Mouse (Mus musculus): Measurements from ENCODE around the gene Pygo2. TPM values are rescaled to one million over a fixed set of nuclear protein-coding genes. Genes with fewer than 3 reads are reported as not detected.

Pygo2 gene
- polyA plus RNA-seq, 1 experiment from 2014 or later, result 19.4 TPM

- peaks cover 2% of the 10 kb centered on the region; the same call in 1 of the 2 replicates for H3K4me1 ChIP-seq (ENCODE audit: insufficient read depth, low read depth, low read length)
- H3K4me3 ChIP-seq (ENCODE audit: low read depth, low read length), result no peak overlapping the region
- no peaks in the 10 kb centered on the region for H3K27me3 ChIP-seq (replicated peaks; ENCODE audit: insufficient read depth, low read length)
- no peak overlapping the region for H3K9ac ChIP-seq (replicated peaks; ENCODE audit: low read depth)
- H3K36me3 ChIP-seq (ENCODE audit: insufficient read depth, low read length), result no peaks in the 10 kb centered on the region
- DNase-seq (ENCODE audit: low spot score), result no peak
- no peaks in the 10 kb centered on the region for H3K9me3 ChIP-seq (ENCODE audit: low read length)
- TF ChIP-seq CTCF (IDR thresholded peaks at IDR 0.05) (no peak), EP300 (IDR thresholded peaks at IDR 0.05) (no peak)
- 60% methylated on average over 1 of the region's 1 CpGs for WGBS
- no peak overlapping the region for H3K27ac ChIP-seq (ENCODE audit: low read length)
- ATAC-seq, result no peak
- no peak overlapping the region for H3K4me2 ChIP-seq (replicated peaks; ENCODE audit: low read depth, low read length)
Measured at GRCm38 (mm10) chr3:89455786-89456285, 25.8 kb downstream of the Pygo2 start.

DNA sequence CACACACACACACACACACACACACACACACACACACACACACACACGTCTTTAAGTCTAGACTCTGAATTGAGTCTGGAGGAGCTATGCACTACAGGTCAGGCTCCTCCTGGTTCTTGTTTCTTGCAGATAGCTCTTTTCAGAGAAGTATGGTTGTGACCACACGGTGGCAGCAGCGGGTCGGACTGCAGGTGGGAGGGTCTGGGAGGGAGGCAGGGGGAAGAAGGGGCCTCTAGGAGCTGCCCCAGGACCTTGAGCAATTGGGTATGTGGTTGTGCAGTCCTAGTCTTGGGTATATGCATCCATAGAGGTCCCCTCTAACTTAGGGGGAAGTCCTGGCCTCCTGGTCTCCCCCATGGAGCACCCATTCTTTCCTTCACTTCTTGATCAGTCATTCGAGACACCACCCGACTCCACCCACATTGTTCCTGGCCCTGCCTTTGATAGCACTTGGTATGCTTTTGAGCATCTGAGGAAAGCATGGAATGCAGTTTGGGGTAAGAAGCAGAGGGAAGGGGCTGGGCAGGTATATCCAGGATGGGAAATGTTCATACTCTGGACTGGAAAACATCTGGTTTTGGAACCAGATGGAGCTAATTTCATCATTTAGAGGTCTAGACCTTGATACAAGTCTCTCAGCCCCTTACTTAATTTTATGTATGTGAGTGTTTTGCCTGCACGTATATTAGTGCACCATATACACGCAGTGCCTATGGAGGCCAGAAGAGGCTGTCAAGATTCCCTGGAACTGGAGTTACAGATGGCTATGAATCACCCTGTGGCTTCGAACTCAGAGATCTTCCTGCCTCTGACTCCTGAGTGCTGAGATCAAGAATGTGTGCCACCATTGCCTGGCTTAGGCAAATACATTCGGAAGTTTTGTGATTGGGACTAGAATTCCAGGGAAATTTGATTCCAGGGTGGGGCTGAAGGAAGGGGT lies 27.0 kb downstream of the Pygo2 start:
- H3K4me2 ChIP-seq (replicated peaks; ENCODE audit: low read depth, low read length), result no peak overlapping the region
- peaks cover 2% of the 10 kb centered on the region; the same call in 1 of the 2 replicates for H3K4me1 ChIP-seq (ENCODE audit: insufficient read depth, low read depth, low read length)
- peak; percentile 15 for ATAC-seq
- peak overlapping the region; percentile 90; the same call in 1 of the 2 replicates for H3K27ac ChIP-seq (ENCODE audit: low read length)
- no peaks in the 10 kb centered on the region for H3K36me3 ChIP-seq (ENCODE audit: insufficient read depth, low read length)
- H3K9me3 ChIP-seq (ENCODE audit: low read length), result no peaks in the 10 kb centered on the region
- no peaks in the 10 kb centered on the region for H3K27me3 ChIP-seq (replicated peaks; ENCODE audit: insufficient read depth, low read length)
- WGBS, result 32% methylated on average over 10 of the region's 10 CpGs
- H3K4me3 ChIP-seq (ENCODE audit: low read depth, low read length), result no peak overlapping the region
- TF ChIP-seq EP300 (IDR thresholded peaks at IDR 0.05) (no peak), CTCF (IDR thresholded peaks at IDR 0.05) (peak; percentile 84)
- no peak overlapping the region for H3K9ac ChIP-seq (replicated peaks; ENCODE audit: low read depth)
- DNase-seq (ENCODE audit: low spot score), result peak; percentile 86

DNA sequence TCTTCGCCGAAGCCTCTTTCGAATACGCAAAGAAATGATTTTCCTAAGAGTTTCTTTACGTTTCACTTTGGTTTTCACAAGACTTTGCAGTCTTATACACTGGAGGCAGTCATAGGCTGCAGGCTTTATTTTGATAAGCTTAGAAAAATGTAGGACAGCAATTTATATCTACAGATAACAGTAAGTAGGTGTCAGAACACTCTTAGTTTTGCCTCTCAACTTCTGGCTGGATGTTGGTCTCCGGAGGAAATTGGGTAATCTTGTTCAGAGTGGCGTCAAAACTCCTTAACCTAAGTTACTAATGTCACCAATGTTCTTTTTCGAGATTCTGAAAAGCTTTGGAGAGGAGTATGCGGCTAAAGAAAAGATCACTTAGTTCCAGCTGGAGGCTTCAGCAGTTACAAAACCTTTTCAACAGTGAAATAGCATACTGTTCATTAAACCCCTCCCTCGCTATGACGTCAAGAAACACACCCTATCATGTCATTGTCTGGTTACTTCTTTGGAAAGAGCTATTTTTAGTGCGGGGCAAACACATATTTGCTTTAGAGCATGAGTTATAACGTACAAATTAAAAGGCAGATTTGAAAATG lies 28.5 kb downstream of the Pygo2 start:
- no peaks in the 10 kb centered on the region for H3K9me3 ChIP-seq (ENCODE audit: low read length)
- H3K4me3 ChIP-seq (ENCODE audit: low read depth, low read length), result peak overlapping the region; percentile 52
- no peaks in the 10 kb centered on the region for H3K27me3 ChIP-seq (replicated peaks; ENCODE audit: insufficient read depth, low read length)
- ATAC-seq (peak; percentile 86), DNase-seq (ENCODE audit: low spot score) (peak; percentile 96)
- no peaks in the 10 kb centered on the region for H3K36me3 ChIP-seq (ENCODE audit: insufficient read depth, low read length)
- TF ChIP-seq CTCF (IDR thresholded peaks at IDR 0.05), result no peak
- TF ChIP-seq EP300 (IDR thresholded peaks at IDR 0.05), result peak; percentile 99
- peaks cover 2% of the 10 kb centered on the region; the same call in 1 of the 2 replicates for H3K4me1 ChIP-seq (ENCODE audit: insufficient read depth, low read depth, low read length)
- H3K27ac ChIP-seq (ENCODE audit: low read length), result peak overlapping the region; percentile 90
- 19% methylated on average over 13 of the region's 13 CpGs for WGBS
- H3K4me2 ChIP-seq (replicated peaks; ENCODE audit: low read depth, low read length), result peak overlapping the region; percentile 71
- H3K9ac ChIP-seq (replicated peaks; ENCODE audit: low read depth), result no peak overlapping the region

GRCm38 (mm10) chr3:89458965-89459807 lies 29.2 kb downstream of the Pygo2 start:
- WGBS, result under 1% methylated on average over 33 of the region's 36 CpGs
- no peak for TF ChIP-seq CTCF (IDR thresholded peaks at IDR 0.05)
- TF ChIP-seq EP300 (IDR thresholded peaks at IDR 0.05), result no peak
- Histone ChIP-seq H3K27me3 (replicated peaks; ENCODE audit: insufficient read depth, low read length) (no peaks in the 10 kb centered on the region), H3K4me2 (replicated peaks; ENCODE audit: low read depth, low read length) (peak overlapping the region; percentile 71), H3K4me1 (ENCODE audit: insufficient read depth, low read depth, low read length) (peaks cover 2% of the 10 kb centered on the region; the same call in 1 of the 2 replicates), H3K9ac (replicated peaks; ENCODE audit: low read depth) (peak overlapping the region; percentile 62), H3K27ac (ENCODE audit: low read length) (peak overlapping the region; percentile 90), H3K9me3 (ENCODE audit: low read length) (no peaks in the 10 kb centered on the region), H3K36me3 (ENCODE audit: insufficient read depth, low read length) (no peaks in the 10 kb centered on the region), H3K4me3 (ENCODE audit: low read depth, low read length) (peak overlapping the region; percentile 52)
- DNase-seq (ENCODE audit: low spot score) (peak; percentile 92), ATAC-seq (peak; percentile 85)

- no peak for DNase-seq (ENCODE audit: low spot score)
- ATAC-seq, result no peak
- no peak overlapping the region for H3K27ac ChIP-seq (ENCODE audit: low read length)
- H3K9me3 ChIP-seq (ENCODE audit: low read length), result no peaks in the 10 kb centered on the region
- H3K4me1 ChIP-seq (ENCODE audit: insufficient read depth, low read depth, low read length), result no peaks in the 10 kb centered on the region
- WGBS, result 56% methylated on average over 4 of the region's 4 CpGs
- H3K4me2 ChIP-seq (replicated peaks; ENCODE audit: low read depth, low read length), result no peak overlapping the region
- no peaks in the 10 kb centered on the region for H3K27me3 ChIP-seq (replicated peaks; ENCODE audit: insufficient read depth, low read length)
- no peak overlapping the region for H3K4me3 ChIP-seq (ENCODE audit: low read depth, low read length)
- TF ChIP-seq CTCF (IDR thresholded peaks at IDR 0.05), result no peak
- no peak for TF ChIP-seq EP300 (IDR thresholded peaks at IDR 0.05)
- H3K9ac ChIP-seq (replicated peaks; ENCODE audit: low read depth), result no peak overlapping the region
- H3K36me3 ChIP-seq (ENCODE audit: insufficient read depth, low read length), result peaks cover 13% of the 10 kb centered on the region; the same call in 1 of the 2 replicates
Measured at GRCm38 (mm10) chr3:89468268-89468667, 38.3 kb downstream of the Pygo2 start.
